Mouse (Mus musculus) neural tube, embryonic 11.5 days (tissue): Measurements from ENCODE around the gene Rasa3. TPM values are rescaled to one million over a fixed set of nuclear protein-coding genes. Genes with fewer than 3 reads are reported as not detected.

Experiments
- ATAC-seq: fragments of 200-750 bp; cut with Nextera tagmentation; 2 replicates; pipeline ENCODE4 v1.8.0; 2017; ENCODE audit warnings: moderate number of reproducible peaks, mild to moderate bottlenecking, moderate TSS enrichment, moderate library complexity; ENCODE audit not compliant: insufficient read depth, low FRiP score, low TSS enrichment
- DNase-seq: peaks from one replicate; pipeline ENCODE4 v3.0.0-alpha.2; 2015; ENCODE audit warnings: low spot score
- H3K27ac ChIP-seq: fragments of 300-500 bp; sonication (generic); 2 replicates; pipeline ENCODE4 v1.5.1; 2014; ENCODE audit warnings: low read depth, mild to moderate bottlenecking, low read length
- H3K27me3 ChIP-seq: fragments of 300-500 bp; sonication (generic); 2 replicates; pipeline ENCODE4 v1.6.1; 2014; ENCODE audit warnings: mild to moderate bottlenecking, low read length, mixed read lengths; ENCODE audit not compliant: control insufficient read depth, insufficient read depth
- H3K36me3 ChIP-seq: fragments of 300-500 bp; sonication (generic); 2 replicates; pipeline ENCODE4 v1.6.1; 2014; ENCODE audit warnings: mild to moderate bottlenecking, low read length, moderate library complexity, mixed read lengths; ENCODE audit not compliant: control insufficient read depth, insufficient read depth
- H3K4me1 ChIP-seq: fragments of 300-500 bp; sonication (generic); 2 replicates; pipeline ENCODE4 v1.6.1; 2014; ENCODE audit warnings: low read length, mixed read lengths; ENCODE audit not compliant: control insufficient read depth, insufficient read depth
- H3K4me2 ChIP-seq: fragments of 300-500 bp; sonication (generic); 2 replicates; pipeline ENCODE4 v1.6.1; 2014; ENCODE audit warnings: low read depth, mild to moderate bottlenecking, moderate library complexity
- H3K4me3 ChIP-seq: fragments of 300-500 bp; sonication (generic); 2 replicates; pipeline ENCODE4 v1.5.1; 2014; ENCODE audit warnings: low read depth, low read length
- H3K9ac ChIP-seq: fragments of 300-500 bp; sonication (generic); 2 replicates; pipeline ENCODE4 v1.6.1; 2014; ENCODE audit warnings: mild to moderate bottlenecking, low read length
- H3K9me3 ChIP-seq: fragments of 300-500 bp; sonication (generic); 2 replicates; pipeline ENCODE4 v1.6.1; 2016; ENCODE audit warnings: low read length; ENCODE audit not compliant: control insufficient read depth
- WGBS: fragments of 180-500 bp; shearing (Covaris S2); extraction: QIAGEN DNeasy Blood & Tissue Kit; methylation state at CpG from one replicate; pipeline ENCODE4 v1.1.7; 2014; 5-methylcytosine and 5-hydroxymethylcytosine counted together
- polyA plus RNA-seq: library from polyadenylated mRNA; unstranded; fragments of >200 nt; fragmentation: Nextera tagmentation; extraction: Ambion mirVana; gene quantifications from 2 replicates; pipeline ENCODE4 v1.2.1, GENCODE M21; 2014

Gene Rasa3
- polyA plus RNA-seq, 1 experiment from 2014 or later: 31.3 TPM

DNA sequence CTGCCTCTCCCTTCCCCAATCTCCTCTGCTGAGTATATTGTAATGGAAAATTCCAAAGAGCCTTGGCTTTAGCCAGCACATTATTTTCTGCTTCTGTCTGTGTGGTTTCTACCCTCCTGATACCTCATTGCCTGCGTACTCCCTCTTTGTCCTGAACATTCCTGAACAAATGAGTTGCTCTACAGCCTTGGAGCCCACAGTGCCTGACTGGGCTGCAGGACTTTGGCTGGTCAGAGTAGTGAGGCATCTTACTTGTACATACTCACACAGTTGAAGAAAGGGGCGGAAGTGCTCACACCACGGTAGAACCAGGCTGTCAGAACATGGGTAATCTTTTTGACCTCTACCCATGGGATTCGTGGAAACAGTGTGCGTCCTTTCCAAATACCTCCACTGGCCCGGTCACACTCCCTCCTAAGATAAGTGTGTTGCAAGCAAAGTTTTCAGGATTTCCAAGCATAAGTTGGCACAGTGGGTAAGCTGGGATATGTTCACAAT is 160.1 kb downstream of the Rasa3 start:
- H3K36me3 ChIP-seq: no peaks in the 10 kb centered on the region
- H3K27me3 ChIP-seq: no peaks in the 10 kb centered on the region
- H3K9me3 ChIP-seq: no peaks in the 10 kb centered on the region
- no peak overlapping the region for H3K4me3 ChIP-seq
- 95% methylated on average over 6 of the region's 6 CpGs for WGBS
- ATAC-seq: no peak
- no peak for DNase-seq
- no peak overlapping the region for H3K27ac ChIP-seq
- no peak overlapping the region for H3K4me2 ChIP-seq
- no peak overlapping the region for H3K9ac ChIP-seq
- no peaks in the 10 kb centered on the region for H3K4me1 ChIP-seq

Other genes starting within 250 kb of the Rasa3 start
- 0.38 and 0.39 TPM in 2 replicates for gene Tmem255b, start 242.4 kb downstream of the Rasa3 start, polyA plus RNA-seq
- gene Gas6, start 183.1 kb downstream of the Rasa3 start, polyA plus RNA-seq: 6.5 and 6.7 TPM in 2 replicates
- not detected in 2 replicates for gene 1700029H14Rik, start 115.1 kb downstream of the Rasa3 start, polyA plus RNA-seq
- gene Cfap97d2, start 28.3 kb upstream of the Rasa3 start, polyA plus RNA-seq: 0.38 and 0.52 TPM in 2 replicates
- 255 and 261 TPM in 2 replicates for gene Cdc16, start 80.1 kb upstream of the Rasa3 start, polyA plus RNA-seq
- 38.5 and 38.8 TPM in 2 replicates for gene Upf3a, start 108.0 kb upstream of the Rasa3 start, polyA plus RNA-seq
- gene AF366264, start 160.8 kb upstream of the Rasa3 start, polyA plus RNA-seq: not detected in 2 replicates
- gene Champ1, start 192.0 kb upstream of the Rasa3 start, polyA plus RNA-seq: 57.5 and 59.1 TPM in 2 replicates
- gene Coprs, start 212.7 kb upstream of the Rasa3 start, polyA plus RNA-seq: 84.7 and 86.7 TPM in 2 replicates